Mouse (Mus musculus): ENCODE measurements around the gene Olfr985. TPM values are rescaled to one million over a fixed set of nuclear protein-coding genes. Genes with fewer than 3 reads are reported as not detected.

The Olfr985 gene
- polyA plus RNA-seq (2015; fragmentation: Nextera tagmentation; extraction: Ambion mirVana), result not detected in 2 replicates

- DNase-seq, result no peak
- Histone ChIP-seq H3K27ac (ENCODE audit: low read depth) (no peak within 1 kb of the TSS), H3K9me3 (ENCODE audit: low read length) (no peaks in the 10 kb centered on the region), H3K27me3 (ENCODE audit: insufficient read depth, low read length) (no peaks in the 10 kb centered on the region), H3K4me2 (ENCODE audit: low read depth, low read length) (no peak within 1 kb of the TSS), H3K4me3 (ENCODE audit: low read depth, low read length) (no peak within 1 kb of the TSS), H3K9ac (replicated peaks) (no peak within 1 kb of the TSS), H3K4me1 (ENCODE audit: insufficient read depth) (no peaks in the 10 kb centered on the region), H3K36me3 (replicated peaks; ENCODE audit: insufficient read depth, low read length) (no peaks in the 10 kb centered on the region)
- TF ChIP-seq EP300 (IDR thresholded peaks at IDR 0.05; ENCODE audit: low read depth), result no peak
- no peak for TF ChIP-seq CTCF (IDR thresholded peaks at IDR 0.05; ENCODE audit: low read depth)
- 78% methylated on average over 1 of the region's 1 CpGs for WGBS (ENCODE audit: insufficient replicate concordance)
- no peak for ATAC-seq
Observed at GRCm38 (mm10) chr9:40130084-40130483, at the start of gene Olfr985. TSS of gene Olfr985 (minus strand) at chr9:40130184.

- Histone ChIP-seq H3K36me3 (replicated peaks; ENCODE audit: insufficient read depth, low read length) (no peaks in the 10 kb centered on the region), H3K4me3 (ENCODE audit: low read depth, low read length) (no peak overlapping the region), H3K9ac (replicated peaks) (no peak overlapping the region), H3K4me2 (ENCODE audit: low read depth, low read length) (no peak overlapping the region), H3K9me3 (ENCODE audit: low read length) (no peaks in the 10 kb centered on the region), H3K27ac (ENCODE audit: low read depth) (no peak overlapping the region), H3K27me3 (ENCODE audit: insufficient read depth, low read length) (no peaks in the 10 kb centered on the region), H3K4me1 (ENCODE audit: insufficient read depth) (no peaks in the 10 kb centered on the region)
- no peak for TF ChIP-seq CTCF (IDR thresholded peaks at IDR 0.05; ENCODE audit: low read depth)
- TF ChIP-seq EP300 (IDR thresholded peaks at IDR 0.05; ENCODE audit: low read depth), result no peak
- no peak for ATAC-seq
- WGBS (ENCODE audit: insufficient replicate concordance), result 75% methylated on average over 6 of the region's 6 CpGs
- no peak for DNase-seq
Observed at GRCm38 (mm10) chr9:40177017-40177416, 47.0 kb upstream of the Olfr985 start.

- no peaks in the 10 kb centered on the region for H3K4me1 ChIP-seq (ENCODE audit: insufficient read depth)
- no peaks in the 10 kb centered on the region for H3K27me3 ChIP-seq (ENCODE audit: insufficient read depth, low read length)
- H3K9ac ChIP-seq (replicated peaks), result no peak overlapping the region
- TF ChIP-seq CTCF (IDR thresholded peaks at IDR 0.05; ENCODE audit: low read depth) (no peak), EP300 (IDR thresholded peaks at IDR 0.05; ENCODE audit: low read depth) (no peak)
- H3K4me3 ChIP-seq (ENCODE audit: low read depth, low read length), result no peak overlapping the region
- no peaks in the 10 kb centered on the region for H3K36me3 ChIP-seq (replicated peaks; ENCODE audit: insufficient read depth, low read length)
- H3K9me3 ChIP-seq (ENCODE audit: low read length), result no peaks in the 10 kb centered on the region
- ATAC-seq (no peak), DNase-seq (no peak)
- 79% methylated on average over 1 of the region's 1 CpGs for WGBS (ENCODE audit: insufficient replicate concordance)
- H3K27ac ChIP-seq (ENCODE audit: low read depth), result no peak overlapping the region
- no peak overlapping the region for H3K4me2 ChIP-seq (ENCODE audit: low read depth, low read length)
Observed at GRCm38 (mm10) chr9:40166446-40166845, 36.5 kb upstream of the Olfr985 start.

GRCm38 (mm10) chr9:40155118-40155644, 25.2 kb upstream of the Olfr985 start:
- Histone ChIP-seq H3K36me3 (replicated peaks; ENCODE audit: insufficient read depth, low read length) (no peaks in the 10 kb centered on the region), H3K9me3 (ENCODE audit: low read length) (no peaks in the 10 kb centered on the region), H3K4me1 (ENCODE audit: insufficient read depth) (no peaks in the 10 kb centered on the region), H3K9ac (replicated peaks) (no peak overlapping the region), H3K27ac (ENCODE audit: low read depth) (no peak overlapping the region), H3K4me3 (ENCODE audit: low read depth, low read length) (no peak overlapping the region), H3K27me3 (ENCODE audit: insufficient read depth, low read length) (no peaks in the 10 kb centered on the region), H3K4me2 (ENCODE audit: low read depth, low read length) (no peak overlapping the region)
- WGBS (ENCODE audit: insufficient replicate concordance), result 68% methylated on average over 4 of the region's 4 CpGs
- TF ChIP-seq CTCF (IDR thresholded peaks at IDR 0.05; ENCODE audit: low read depth), result no peak
- TF ChIP-seq EP300 (IDR thresholded peaks at IDR 0.05; ENCODE audit: low read depth), result no peak
- no peak for DNase-seq
- no peak for ATAC-seq

GRCm38 (mm10) chr9:40141544-40141943, 11.6 kb upstream of the Olfr985 start:
- no peaks in the 10 kb centered on the region for H3K27me3 ChIP-seq (ENCODE audit: insufficient read depth, low read length)
- H3K4me2 ChIP-seq (ENCODE audit: low read depth, low read length), result no peak overlapping the region
- TF ChIP-seq CTCF (IDR thresholded peaks at IDR 0.05; ENCODE audit: low read depth) (no peak), EP300 (IDR thresholded peaks at IDR 0.05; ENCODE audit: low read depth) (no peak)
- no peak overlapping the region for H3K9ac ChIP-seq (replicated peaks)
- H3K36me3 ChIP-seq (replicated peaks; ENCODE audit: insufficient read depth, low read length), result no peaks in the 10 kb centered on the region
- no peaks in the 10 kb centered on the region for H3K9me3 ChIP-seq (ENCODE audit: low read length)
- ATAC-seq (no peak), DNase-seq (no peak)
- no peak overlapping the region for H3K27ac ChIP-seq (ENCODE audit: low read depth)
- H3K4me3 ChIP-seq (ENCODE audit: low read depth, low read length), result no peak overlapping the region
- 59% methylated on average over 1 of the region's 1 CpGs for WGBS (ENCODE audit: insufficient replicate concordance)
- H3K4me1 ChIP-seq (ENCODE audit: insufficient read depth), result no peaks in the 10 kb centered on the region

GRCm38 (mm10) chr9:40139484-40139883, 9.5 kb upstream of the Olfr985 start:
- Histone ChIP-seq H3K4me3 (ENCODE audit: low read depth, low read length) (no peak overlapping the region), H3K4me1 (ENCODE audit: insufficient read depth) (no peaks in the 10 kb centered on the region), H3K27me3 (ENCODE audit: insufficient read depth, low read length) (no peaks in the 10 kb centered on the region), H3K27ac (ENCODE audit: low read depth) (no peak overlapping the region), H3K36me3 (replicated peaks; ENCODE audit: insufficient read depth, low read length) (no peaks in the 10 kb centered on the region), H3K4me2 (ENCODE audit: low read depth, low read length) (no peak overlapping the region), H3K9me3 (ENCODE audit: low read length) (no peaks in the 10 kb centered on the region), H3K9ac (replicated peaks) (no peak overlapping the region)
- WGBS (ENCODE audit: insufficient replicate concordance), result 50% methylated on average over 4 of the region's 4 CpGs
- no peak for TF ChIP-seq CTCF (IDR thresholded peaks at IDR 0.05; ENCODE audit: low read depth)
- no peak for TF ChIP-seq EP300 (IDR thresholded peaks at IDR 0.05; ENCODE audit: low read depth)
- no peak for DNase-seq
- ATAC-seq, result no peak
